Mouse (Mus musculus) hindbrain, embryonic 11.5 days (tissue): ENCODE data around the gene Cited4. TPM values are rescaled to one million over a fixed set of nuclear protein-coding genes. Genes with fewer than 3 reads are reported as not detected.

ENCODE experiments used
- ATAC-seq: fragments of 200-750 bp; cut with Nextera tagmentation; 2 replicates; pipeline ENCODE4 v1.8.0; 2017; ENCODE audit warnings: mild to moderate bottlenecking, moderate TSS enrichment, moderate library complexity; ENCODE audit not compliant: low FRiP score
- DNase-seq: peaks from one replicate; pipeline ENCODE4 v3.0.0-alpha.2; 2015; ENCODE audit warnings: low spot score
- H3K27ac ChIP-seq: fragments of 300-500 bp; sonication (generic); 2 replicates; pipeline ENCODE4 v1.5.1; 2014; ENCODE audit warnings: mild to moderate bottlenecking, low read depth, low read length
- H3K27me3 ChIP-seq: fragments of 300-500 bp; sonication (generic); 2 replicates; pipeline ENCODE4 v1.6.1; 2014; ENCODE audit warnings: mild to moderate bottlenecking, low read length, moderate library complexity, mixed read lengths; ENCODE audit not compliant: control insufficient read depth, insufficient read depth
- H3K36me3 ChIP-seq: fragments of 300-500 bp; sonication (generic); 2 replicates; pipeline ENCODE4 v1.6.1; 2014; ENCODE audit warnings: mild to moderate bottlenecking, low read length, moderate library complexity, mixed read lengths; ENCODE audit not compliant: control insufficient read depth, insufficient read depth
- H3K4me1 ChIP-seq: fragments of 300-500 bp; sonication (generic); replicated peaks from 2 replicates; pipeline ENCODE4 v1.6.1; 2014; ENCODE audit warnings: low read length, mixed read lengths; ENCODE audit not compliant: control insufficient read depth, insufficient read depth
- H3K4me2 ChIP-seq: fragments of 300-500 bp; sonication (generic); replicated peaks from 2 replicates; pipeline ENCODE4 v1.6.1; 2014; ENCODE audit warnings: mild to moderate bottlenecking, low read depth, low read length
- H3K4me3 ChIP-seq: fragments of 300-500 bp; sonication (generic); 2 replicates; pipeline ENCODE4 v1.5.1; 2014; ENCODE audit warnings: low read depth, low read length
- H3K9ac ChIP-seq: fragments of 300-500 bp; sonication (generic); 2 replicates; pipeline ENCODE4 v1.6.1; 2014; ENCODE audit warnings: low read depth, low read length
- H3K9me3 ChIP-seq: fragments of 300-500 bp; sonication (generic); 2 replicates; pipeline ENCODE4 v1.6.1; 2016; ENCODE audit warnings: low read length; ENCODE audit not compliant: control insufficient read depth
- WGBS: fragments of 180-500 bp; shearing (Covaris S2); extraction: QIAGEN DNeasy Blood & Tissue Kit; methylation state at CpG from one replicate; pipeline ENCODE4 v1.1.7; 2014; 5-methylcytosine and 5-hydroxymethylcytosine counted together
- polyA plus RNA-seq: library from polyadenylated mRNA; unstranded; fragments of >200 nt; fragmentation: Nextera tagmentation; extraction: Ambion mirVana; gene quantifications from 2 replicates; pipeline ENCODE4 v1.2.1, GENCODE M21; 2014

Cited4 gene
- polyA plus RNA-seq, 1 experiment from 2014 or later, result 7.8 TPM

- H3K27ac ChIP-seq, result no peak overlapping the region
- no peak for DNase-seq
- no peaks in the 10 kb centered on the region for H3K9me3 ChIP-seq
- 82% methylated on average over 6 of the region's 6 CpGs for WGBS
- no peak overlapping the region for H3K4me2 ChIP-seq
- H3K27me3 ChIP-seq, result peaks cover 10% of the 10 kb centered on the region; the same call in 1 of the 2 replicates
- no peak overlapping the region for H3K9ac ChIP-seq
- no peak; the same call in 1 of the 2 replicates for ATAC-seq
- no peaks in the 10 kb centered on the region for H3K36me3 ChIP-seq
- H3K4me3 ChIP-seq, result no peak overlapping the region
- peaks cover 3% of the 10 kb centered on the region; the same call in 1 of the 2 replicates for H3K4me1 ChIP-seq
Measured at GRCm38 (mm10) chr4:120713856-120714497, 47.6 kb downstream of the Cited4 start.

- no peak overlapping the region for H3K9ac ChIP-seq
- ATAC-seq (peak; percentile 73), DNase-seq (peak; percentile 68)
- peak overlapping the region; percentile 31 for H3K4me3 ChIP-seq
- H3K4me2 ChIP-seq, result peak overlapping the region; percentile 63
- no peak overlapping the region for H3K27ac ChIP-seq
- H3K4me1 ChIP-seq, result peaks cover 3% of the 10 kb centered on the region; the same call in 1 of the 2 replicates
- WGBS, result 0% methylated on average over 12 of the region's 12 CpGs
- H3K9me3 ChIP-seq, result no peaks in the 10 kb centered on the region
- peaks cover 10% of the 10 kb centered on the region; the same call in 1 of the 2 replicates for H3K27me3 ChIP-seq
- no peaks in the 10 kb centered on the region for H3K36me3 ChIP-seq
Measured at GRCm38 (mm10) chr4:120716141-120716571, 49.8 kb downstream of the Cited4 start.

GRCm38 (mm10) chr4:120716765-120717164 is 50.4 kb downstream of the Cited4 start:
- H3K4me1 ChIP-seq, result peaks cover 3% of the 10 kb centered on the region; the same call in 1 of the 2 replicates
- DNase-seq (no peak), ATAC-seq (no peak)
- H3K4me2 ChIP-seq, result peak overlapping the region; percentile 63
- no peak overlapping the region for H3K27ac ChIP-seq
- H3K9ac ChIP-seq, result no peak overlapping the region
- H3K4me3 ChIP-seq, result peak overlapping the region; percentile 31
- no peaks in the 10 kb centered on the region for H3K9me3 ChIP-seq
- H3K27me3 ChIP-seq, result peaks cover 10% of the 10 kb centered on the region; the same call in 1 of the 2 replicates
- WGBS, result 28% methylated on average over 12 of the region's 12 CpGs
- no peaks in the 10 kb centered on the region for H3K36me3 ChIP-seq

Other genes starting within 250 kb of the Cited4 start
- gene Slfnl1, start 134.3 kb upstream of the Cited4 start, polyA plus RNA-seq, result 0.12 TPM in 1 of 2 replicates, not detected in the other
- 118 and 138 TPM in 2 replicates for gene Ctps, start 96.3 kb upstream of the Cited4 start, polyA plus RNA-seq
- gene Gm8439, start 77.8 kb upstream of the Cited4 start, polyA plus RNA-seq, result not detected in 2 replicates
- gene Kcnq4, start 82.0 kb downstream of the Cited4 start, polyA plus RNA-seq, result 2.4 and 3.7 TPM in 2 replicates
- 123 and 126 TPM in 2 replicates for gene Nfyc, start 165.0 kb downstream of the Cited4 start, polyA plus RNA-seq
- gene Rims3, start 188.2 kb downstream of the Cited4 start, polyA plus RNA-seq, result 3.5 and 3.6 TPM in 2 replicates